In the genomic region with DNA sequence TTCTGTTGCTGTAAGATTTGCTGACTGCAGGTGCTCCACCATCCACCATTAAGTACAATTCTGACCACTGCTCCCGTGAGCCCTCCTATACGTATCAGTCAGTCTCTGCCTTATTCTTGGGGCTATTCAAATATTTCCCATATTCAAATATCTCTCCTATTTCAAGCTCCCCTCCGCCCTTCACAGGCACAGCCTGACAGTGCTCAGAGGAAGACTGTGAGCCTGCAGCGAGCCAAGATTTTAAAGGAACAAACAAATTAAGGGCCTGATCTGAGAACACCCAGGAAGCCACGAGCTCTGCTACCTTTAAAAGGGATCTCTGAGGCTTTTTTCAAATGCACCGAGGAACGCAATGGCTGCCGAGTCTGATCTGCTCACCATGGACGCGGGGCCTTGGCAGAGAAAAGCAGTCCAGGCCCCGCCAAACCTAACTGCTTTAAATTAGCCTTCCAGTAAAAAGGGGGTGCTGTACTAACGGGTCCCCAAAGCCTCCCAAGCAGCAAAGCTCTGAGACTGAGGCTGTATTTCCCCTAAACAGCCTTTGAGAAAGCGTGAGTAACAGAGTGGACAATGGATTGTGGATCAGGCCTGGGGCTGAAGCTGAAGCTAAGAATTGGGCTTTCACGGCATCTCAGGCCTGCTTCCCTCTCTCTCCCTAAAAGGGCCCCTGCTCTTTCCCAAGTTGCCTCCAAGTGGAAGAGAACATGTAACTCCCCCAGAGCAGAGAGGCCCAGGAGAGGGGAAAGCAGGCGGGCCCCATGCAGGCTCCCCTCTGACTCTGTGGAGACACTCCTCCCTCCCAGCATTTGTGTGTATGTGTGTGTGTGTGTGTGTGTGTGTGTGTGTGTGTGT, we compare ENCODE assay signal across 8 mouse cellular contexts. TPM values are rescaled to one million over a fixed set of nuclear protein-coding genes. Genes with fewer than 3 reads are reported as not detected.
DNase-seq lines count a peak whose midpoint lies in the region; ATAC-seq lines count a peak whose summit lies in the region.

No protein-coding gene starts in this region.

- DNase-seq in heart, adult 18-20 months = peak; percentile 54 to 64
- DNase-seq in heart, postnatal 36 days = no peak
- peak; percentile 58 to 68 for DNase-seq in heart, postnatal 10 days
- DNase-seq in retina, embryonic 14.5 days (ENCODE audit: low spot score) = peak; percentile 79
- DNase-seq in layer of hippocampus, adult 9-10 months (ENCODE audit: low spot score) = no peak
- DNase-seq in adrenal gland, postnatal 4 days (ENCODE audit: low spot score in 2 of 2) = no peak

- H3K4me1 ChIP-seq in brown adipose tissue, adult 24 weeks (ENCODE audit: control insufficient read depth, insufficient read depth, insufficient read length, low read length) = peaks cover 13% of the 10 kb centered on the region
- peaks cover 29% of the 10 kb centered on the region for H3K4me1 ChIP-seq in liver, embryonic 15.5 days (replicated peaks)

- H3K4me2 ChIP-seq in liver, embryonic 15.5 days = no peak overlapping the region

- ATAC-seq in liver, embryonic 15.5 days (ENCODE audit: insufficient read depth) = no peak

- H3K9me3 ChIP-seq in liver, embryonic 15.5 days (replicated peaks) = no peaks in the 10 kb centered on the region

- H3K4me3 ChIP-seq in brown adipose tissue, adult 24 weeks (ENCODE audit: insufficient read depth, low read depth, low read length) = no peak overlapping the region
- H3K4me3 ChIP-seq in liver, embryonic 15.5 days (replicated peaks) = no peak overlapping the region

- peaks cover 51% of the 10 kb centered on the region for H3K27me3 ChIP-seq in liver, embryonic 15.5 days

- peak overlapping the region; percentile 16; the same call in 1 of the 2 replicates for H3K27ac ChIP-seq in brown adipose tissue, adult 24 weeks (replicated peaks; ENCODE audit: low read depth, low read length)
- 0 out of 2 replicates have a peak overlapping the region, but pooled peaks have one; percentile 14 for H3K27ac ChIP-seq in liver, embryonic 15.5 days (replicated peaks)

- H3K9ac ChIP-seq in liver, embryonic 15.5 days = no peak overlapping the region

- WGBS in liver, embryonic 15.5 days (ENCODE audit: insufficient replicate concordance) = 54% methylated on average over 15 of the region's 15 CpGs

- intact Hi-C loops in heart, postnatal 36 days (cut with DNase I) = loop anchor here (2.0 kb wide), 1 partner anchor 24 kb away; no protein-coding TSS in a partner anchor
- intact Hi-C loops in heart, postnatal 10 days (cut with DNase I) = no loop called here

- no peaks in the 10 kb centered on the region for H3K36me3 ChIP-seq in liver, embryonic 15.5 days (replicated peaks)

RNA-seq across cellular contexts. Expression of a gene that starts 29.3 kb away (rescaled TPM):
- 1 to 10 TPM; 4.2 to 5.1 TPM for total RNA-seq in heart, adult 18-20 months (2021)
- total RNA-seq in heart, postnatal 36 days (2021) = 1 to 10 TPM; 3.6 to 4.4 TPM
- polyA plus RNA-seq in brown adipose tissue, adult 24 weeks (2012; ENCODE audit: insufficient read depth, insufficient read length, missing spikeins) = 4.1 and 6.9 TPM in 2 replicates
- 1 to 10 TPM; 2.4 to 4.0 TPM for total RNA-seq in heart, postnatal 10 days (2021)
- 6.2 and 7.0 TPM in 2 replicates for polyA plus RNA-seq in liver, embryonic 15.5 days (2015; fragmentation: Nextera tagmentation; extraction: Ambion mirVana)
- total RNA-seq in adrenal gland, postnatal 4 days (2021) = 10 to 100 TPM; 11.1 to 11.6 TPM

RNA-seq across cellular contexts. Expression of a gene that starts 48.0 kb away (rescaled TPM):
- total RNA-seq in heart, adult 18-20 months (2021) = 10 to 100 TPM; 83.8 to 94.3 TPM
- 100 to 1,000 TPM; 131 to 136 TPM for total RNA-seq in heart, postnatal 36 days (2021)
- 42.7 and 48.6 TPM in 2 replicates for polyA plus RNA-seq in brown adipose tissue, adult 24 weeks (2012; ENCODE audit: insufficient read depth, insufficient read length, missing spikeins)
- total RNA-seq in heart, postnatal 10 days (2021) = 100 to 1,000 TPM; 131 to 149 TPM
- 11.3 and 12.9 TPM in 2 replicates for polyA plus RNA-seq in liver, embryonic 15.5 days (2015; fragmentation: Nextera tagmentation; extraction: Ambion mirVana)
- 100 to 1,000 TPM; 244 to 246 TPM for total RNA-seq in adrenal gland, postnatal 4 days (2021)

Comparison
In these comparisons a context has a peak if more than half of its experiments do, and no peak if none do; other contexts are left out.
1. DNase-seq: peak in heart, adult 18-20 months (2 of 2), heart, postnatal 10 days (2 of 2) and retina, embryonic 14.5 days (single experiment); none in heart, postnatal 36 days (0 of 2), layer of hippocampus, adult 9-10 months (single experiment) and adrenal gland, postnatal 4 days (0 of 2).